Mouse (Mus musculus): ENCODE results near the gene Minpp1.
"Not testable (repeated sequence)": the region's sequence is repeated elsewhere in the genome, so short reads cannot be mapped to it uniquely, and the experiment has no call there.

Minpp1 gene

GRCm38 (mm10) chr19:32485681-32486105, at the start of gene Minpp1:
TSS of gene Minpp1 (plus strand) at chr19:32485769.
- DNase-seq (ENCODE audit: low spot score): peak; percentile 90

- DNase-seq (ENCODE audit: low spot score): no peak
Measured at GRCm38 (mm10) chr19:32439356-32439755, 46.2 kb upstream of the Minpp1 start.

GRCm38 (mm10) chr19:32441568-32441967, 44.0 kb upstream of the Minpp1 start:
- DNase-seq (ENCODE audit: low spot score): no peak

GRCm38 (mm10) chr19:32448931-32449330, 36.6 kb upstream of the Minpp1 start:
- no peak for DNase-seq (ENCODE audit: low spot score)

GRCm38 (mm10) chr19:32452231-32452630, 33.3 kb upstream of the Minpp1 start:
- DNase-seq (ENCODE audit: low spot score): no peak

DNA sequence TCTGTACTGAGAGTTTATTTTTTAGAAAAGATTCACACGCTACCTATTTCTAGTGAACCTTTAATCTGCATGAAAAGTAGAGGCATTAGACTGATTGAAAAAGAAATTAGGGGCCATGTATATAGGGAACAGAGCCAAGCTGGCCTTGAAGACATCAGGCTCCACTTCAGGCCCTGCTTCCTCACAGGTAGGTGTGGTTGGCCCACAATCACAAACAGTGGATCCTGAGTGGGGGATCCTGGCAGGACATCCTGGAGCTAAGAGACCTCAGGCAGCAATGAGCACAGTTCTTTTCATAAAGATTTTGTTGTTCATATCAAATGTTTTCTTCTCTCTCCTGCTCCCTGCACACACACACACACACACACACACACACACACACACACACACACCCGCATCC, 28.8 kb upstream of the Minpp1 start:
- DNase-seq (ENCODE audit: low spot score): no peak

GRCm38 (mm10) chr19:32457631-32458030, 27.9 kb upstream of the Minpp1 start:
- DNase-seq (ENCODE audit: low spot score): not testable (repeated sequence)

- no peak for DNase-seq (ENCODE audit: low spot score)
Measured at GRCm38 (mm10) chr19:32463037-32463436, 22.5 kb upstream of the Minpp1 start.

GRCm38 (mm10) chr19:32465228-32465627, 20.3 kb upstream of the Minpp1 start:
- no peak for DNase-seq (ENCODE audit: low spot score)

DNA sequence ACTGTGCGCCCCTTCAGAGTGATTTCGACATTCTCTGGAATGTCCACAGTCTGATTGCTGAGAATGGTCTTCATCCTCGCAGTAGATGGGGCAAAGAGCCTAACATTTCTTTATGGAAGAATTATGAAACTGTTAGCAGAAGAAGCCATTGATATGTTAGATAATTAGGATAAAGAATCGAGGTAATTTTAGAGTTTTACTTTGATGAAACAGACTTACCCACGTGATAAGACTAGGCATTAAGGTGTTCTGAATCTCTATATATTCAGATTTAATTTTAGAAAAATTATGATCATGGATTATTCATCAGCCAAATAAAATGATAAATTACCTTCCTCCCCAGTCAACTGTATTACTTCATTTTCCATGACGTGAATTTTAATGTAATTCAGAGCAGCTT, 19.1 kb upstream of the Minpp1 start, which contains the start of gene Rpl9-ps6:
Gene Rpl9-ps6, minus strand, starts transcription at position 101 of the 400 bp plus-strand sequence.
- DNase-seq (ENCODE audit: low spot score): no peak

GRCm38 (mm10) chr19:32467325-32467724, 18.2 kb upstream of the Minpp1 start:
- DNase-seq (ENCODE audit: low spot score): no peak

DNA sequence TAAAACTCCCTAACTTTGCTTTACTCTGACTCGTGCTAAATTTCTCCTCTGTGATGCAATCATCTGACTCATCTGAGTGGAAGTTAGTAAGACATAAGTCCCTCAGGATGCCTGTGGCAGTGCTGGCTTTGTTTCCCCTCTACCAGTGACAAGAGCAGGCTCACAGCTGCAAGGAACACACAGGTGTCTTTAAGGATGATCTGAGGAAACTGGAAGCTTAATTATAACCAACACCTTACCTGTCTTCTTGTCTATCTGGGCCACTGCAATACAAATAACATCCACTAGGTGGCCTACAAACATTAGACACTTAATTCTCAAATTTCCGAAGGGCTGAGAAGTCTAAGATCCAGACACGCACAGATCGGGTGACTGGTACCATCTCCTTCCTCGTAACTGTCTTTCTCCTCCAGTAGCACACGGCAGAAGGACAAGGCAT, 15.5 kb upstream of the Minpp1 start:
- DNase-seq (ENCODE audit: low spot score): peak; percentile 72

- no peak for DNase-seq (ENCODE audit: low spot score)
Measured at GRCm38 (mm10) chr19:32470570-32471263, 14.9 kb upstream of the Minpp1 start.

DNA sequence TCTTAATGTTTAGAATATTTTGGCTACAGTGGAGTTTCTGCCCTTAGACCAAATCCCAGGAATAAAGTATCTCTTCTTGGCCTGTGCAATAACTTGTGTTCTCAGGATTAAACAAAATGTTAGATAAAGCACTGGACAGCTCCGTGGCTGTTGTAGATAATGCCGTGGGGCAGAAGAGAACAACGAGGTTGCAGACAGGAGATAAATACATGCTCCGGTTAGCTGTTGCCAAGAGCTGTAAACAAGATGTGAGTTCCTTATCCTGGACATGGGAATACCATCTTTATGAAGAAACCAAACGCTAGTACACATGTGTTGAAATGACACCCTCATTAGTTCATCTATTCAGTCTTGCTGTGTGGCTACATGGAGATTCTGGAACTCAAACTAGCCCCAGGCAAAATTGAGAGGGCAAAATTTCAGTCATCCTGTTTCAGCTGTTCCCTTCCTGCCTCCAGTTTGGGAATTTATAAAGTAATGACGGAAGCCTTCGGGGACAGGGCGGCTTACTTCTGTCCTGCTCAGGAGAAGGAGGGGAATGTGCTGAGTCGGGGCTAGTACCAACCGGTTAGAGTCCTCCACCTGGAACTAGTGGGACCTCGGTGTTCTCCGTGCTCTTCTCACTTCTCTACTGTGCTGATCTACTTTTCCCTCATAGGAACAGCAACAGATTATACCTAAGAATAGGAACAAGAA, 9.4 kb upstream of the Minpp1 start:
- no peak for DNase-seq (ENCODE audit: low spot score)

DNA sequence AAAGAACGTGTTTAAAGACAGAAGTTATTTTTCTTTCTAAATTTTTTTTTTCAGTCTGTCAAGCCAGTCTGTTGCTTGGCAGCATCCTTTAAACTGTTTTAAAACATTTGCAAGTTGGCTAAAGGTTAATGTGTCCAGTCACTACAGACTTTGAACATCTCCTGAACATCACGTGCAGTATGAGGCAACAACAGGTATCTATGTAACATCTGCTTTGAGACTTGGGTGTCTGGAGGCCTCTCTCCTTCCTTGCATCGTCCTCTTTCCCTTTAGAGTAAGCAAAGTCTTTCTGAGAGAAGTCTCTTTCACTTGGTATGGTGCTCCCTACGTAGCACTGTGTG, 8.9 kb upstream of the Minpp1 start:
- DNase-seq (ENCODE audit: low spot score): no peak

GRCm38 (mm10) chr19:32480255-32480654, 5.3 kb upstream of the Minpp1 start:
- DNase-seq (ENCODE audit: low spot score): no peak

- no peak for DNase-seq (ENCODE audit: low spot score)
Measured at GRCm38 (mm10) chr19:32480791-32481442, 4.7 kb upstream of the Minpp1 start.

DNA sequence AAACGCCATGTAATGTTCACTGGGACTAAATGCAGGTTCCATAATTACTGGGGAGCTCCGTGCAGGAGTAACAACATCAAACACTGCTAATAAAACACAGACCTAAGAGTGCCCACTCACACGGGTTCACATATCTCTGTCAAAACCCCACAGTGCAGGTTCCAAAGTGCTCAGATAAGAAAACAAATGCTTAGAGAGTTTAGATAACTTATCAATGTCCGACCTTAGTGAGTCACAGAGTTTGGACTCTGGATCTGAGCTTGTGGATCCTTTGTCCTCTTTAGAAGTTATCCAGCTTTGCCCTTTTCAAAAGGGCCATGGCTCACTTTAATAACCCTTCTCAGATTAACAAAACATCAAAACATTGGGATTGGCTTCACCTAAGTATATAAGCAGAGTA, 4.1 kb upstream of the Minpp1 start:
- DNase-seq (ENCODE audit: low spot score): no peak

- peak; percentile 74 for DNase-seq (ENCODE audit: low spot score)
Measured at GRCm38 (mm10) chr19:32484941-32485660, 468 bp upstream of the Minpp1 start.

- DNase-seq (ENCODE audit: low spot score): peak; percentile 76
Measured at GRCm38 (mm10) chr19:32486106-32486724, 646 bp downstream of the Minpp1 start.

DNA sequence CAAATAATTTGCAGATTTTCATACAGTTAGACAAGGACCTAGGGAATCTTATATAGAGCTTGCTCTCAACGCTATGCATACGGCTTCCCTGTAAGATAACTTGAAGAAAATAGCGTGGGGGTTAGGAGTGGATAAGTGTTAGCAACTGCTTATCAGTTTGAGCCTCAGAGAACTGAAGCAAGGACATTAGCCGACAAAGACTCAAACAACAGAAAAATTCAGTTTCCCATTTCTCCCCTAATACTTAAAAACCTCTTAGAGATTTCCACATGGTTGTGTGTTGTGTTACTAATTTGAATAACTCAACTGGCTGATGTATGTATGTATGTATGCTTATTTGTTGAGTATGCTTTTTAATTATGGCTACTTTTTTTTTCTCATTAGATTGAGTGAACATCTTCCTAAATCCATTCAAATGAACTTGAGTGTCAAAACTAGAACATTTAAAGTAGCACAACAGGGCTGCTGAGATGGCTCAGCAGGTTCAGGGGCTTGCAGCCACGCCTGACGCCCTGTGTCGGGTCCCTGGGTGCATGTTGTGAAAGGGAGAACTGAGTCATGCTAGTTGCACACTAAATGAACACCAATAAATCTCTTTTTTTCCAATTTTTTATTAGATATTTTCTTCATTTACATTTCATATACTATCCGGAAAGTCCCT, 2.2 kb downstream of the Minpp1 start:
- no peak for DNase-seq (ENCODE audit: low spot score)

All from MN1 (cell line).